In the genomic region with DNA sequence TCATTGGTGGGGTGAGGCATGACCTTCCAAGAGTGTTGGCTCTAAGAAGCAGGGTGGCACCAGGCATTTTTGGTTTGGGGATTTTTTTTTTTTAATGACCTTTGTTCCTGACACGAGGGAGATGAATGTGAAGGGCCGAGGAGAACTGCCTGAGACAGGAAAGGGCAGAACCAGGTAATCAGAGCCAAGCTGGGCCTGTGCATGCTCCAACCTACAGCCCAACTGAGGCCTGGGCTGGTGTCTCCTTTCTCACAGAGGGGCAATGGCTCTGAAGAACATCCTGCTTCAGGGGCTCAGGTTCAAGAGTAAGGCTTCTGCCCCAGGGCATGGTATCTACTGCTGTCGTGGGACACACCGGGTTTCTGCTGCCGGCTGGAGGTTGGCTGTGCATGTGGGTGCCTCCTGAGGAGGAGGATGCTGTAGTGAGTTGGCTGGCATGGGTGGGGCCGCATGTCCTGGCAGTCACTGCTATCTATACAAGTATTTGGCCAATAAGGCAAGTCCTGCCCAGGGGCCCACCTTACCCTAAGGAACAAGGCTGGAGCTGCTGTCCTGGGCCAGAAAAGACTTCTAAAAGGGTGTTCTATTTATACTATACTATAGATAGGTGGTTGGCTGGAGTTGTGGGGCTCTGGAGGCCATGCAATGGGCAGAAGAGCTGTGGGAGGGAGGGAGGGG, we compare ENCODE assay signal across 10 mouse cellular contexts. TPM values are rescaled to one million over a fixed set of nuclear protein-coding genes. Genes with fewer than 3 reads are reported as not detected.
DNase-seq lines count a peak whose midpoint lies in the region; ATAC-seq and TF ChIP-seq lines count a peak whose summit lies in the region.
"Had no signal": no experiment of that assay in that cellular context is flagged by ENCODE, and none has a peak within 500 bp of the region (broad histone marks: within the 10 kb centered on the region; RNA-seq: fewer than 3 reads in every experiment).

No protein-coding gene starts in this region.

- intact Hi-C loops in heart, postnatal 25 days (cut with DNase I): no loop called here

- no peak for ATAC-seq in heart, embryonic 12.5 days (ENCODE audit: insufficient number of reproducible peaks, low FRiP score)
- ATAC-seq in forebrain, embryonic 14.5 days: no peak
- 0 out of 2 replicates have a peak, but pooled peaks have one; percentile 22 for ATAC-seq in liver, embryonic 16.5 days (ENCODE audit: low read depth)

- peaks cover 53% of the 10 kb centered on the region for H3K36me3 ChIP-seq in heart, embryonic 12.5 days
- H3K36me3 ChIP-seq in ES-Bruce4 (ENCODE audit: control insufficient read depth, insufficient read depth, low read length, poor library complexity, severe bottlenecking): peaks cover 68% of the 10 kb centered on the region
- peaks cover 61% of the 10 kb centered on the region for H3K36me3 ChIP-seq in forebrain, embryonic 14.5 days (ENCODE audit: control insufficient read depth, insufficient read depth, low read length)
- no peaks in the 10 kb centered on the region for H3K36me3 ChIP-seq in liver, embryonic 16.5 days (ENCODE audit: control insufficient read depth, insufficient read depth)

- no peak for TF ChIP-seq CTCF in ES-Bruce4 (IDR thresholded peaks at IDR 0.05; ENCODE audit: low read depth, low read length)

- DNase-seq in heart, postnatal 25 days (ENCODE audit: low spot score): no peak
- DNase-seq in forebrain, embryonic 14.5 days (ENCODE audit: low spot score): no peak
- no peak for DNase-seq in kidney, postnatal 25 days
- DNase-seq in layer of hippocampus, postnatal 14 days (ENCODE audit: low spot score in 2 of 2): no peak
- no peak for DNase-seq in testis, postnatal 10 days (ENCODE audit: low spot score)
- DNase-seq: gastrocnemius, postnatal 36 days; thymus, adult 18-20 months had no signal

- peak overlapping the region; percentile 89 for H3K4me3 ChIP-seq in heart, embryonic 12.5 days
- peak overlapping the region; percentile 70 for H3K4me3 ChIP-seq in ES-Bruce4 (ENCODE audit: low read depth, low read length)
- H3K4me3 ChIP-seq in forebrain, embryonic 14.5 days (ENCODE audit: low read depth, low read length): no peak overlapping the region
- H3K4me3 ChIP-seq in liver, embryonic 16.5 days (ENCODE audit: low read depth, low read length): no peak overlapping the region

- H3K9me3 ChIP-seq in heart, embryonic 12.5 days (replicated peaks): no peaks in the 10 kb centered on the region
- no peaks in the 10 kb centered on the region for H3K9me3 ChIP-seq in ES-Bruce4 (replicated peaks; ENCODE audit: control insufficient read depth, insufficient read depth, low read length, poor library complexity, severe bottlenecking)
- H3K9me3 ChIP-seq in forebrain, embryonic 14.5 days (replicated peaks; ENCODE audit: control insufficient read depth, low read length): no peaks in the 10 kb centered on the region
- no peaks in the 10 kb centered on the region for H3K9me3 ChIP-seq in liver, embryonic 16.5 days (replicated peaks; ENCODE audit: control insufficient read depth, low read length)

- no peaks in the 10 kb centered on the region for H3K27me3 ChIP-seq in heart, embryonic 12.5 days (replicated peaks)
- H3K27me3 ChIP-seq in ES-Bruce4 (ENCODE audit: control insufficient read depth, insufficient read depth, low read length, poor library complexity, severe bottlenecking): no peaks in the 10 kb centered on the region
- H3K27me3 ChIP-seq in forebrain, embryonic 14.5 days (replicated peaks; ENCODE audit: control insufficient read depth, insufficient read depth, low read length): no peaks in the 10 kb centered on the region
- peaks cover 66% of the 10 kb centered on the region for H3K27me3 ChIP-seq in liver, embryonic 16.5 days (ENCODE audit: control insufficient read depth, insufficient read depth, low read depth, low read length)

- peak overlapping the region; percentile 58 for H3K9ac ChIP-seq in heart, embryonic 12.5 days
- no peak overlapping the region for H3K9ac ChIP-seq in ES-Bruce4 (ENCODE audit: low read depth, poor library complexity, severe bottlenecking)
- H3K9ac ChIP-seq in forebrain, embryonic 14.5 days (ENCODE audit: low read length): peak overlapping the region; percentile 29; the same call in 1 of the 2 replicates
- H3K9ac ChIP-seq in liver, embryonic 16.5 days (ENCODE audit: low read depth, low read length): no peak overlapping the region

- peaks cover 77% of the 10 kb centered on the region for H3K4me1 ChIP-seq in heart, embryonic 12.5 days (replicated peaks)
- peaks cover 3% of the 10 kb centered on the region for H3K4me1 ChIP-seq in ES-Bruce4 (ENCODE audit: control insufficient read depth, insufficient read depth, low read length)
- peaks cover 37% of the 10 kb centered on the region for H3K4me1 ChIP-seq in forebrain, embryonic 14.5 days (ENCODE audit: control insufficient read depth, insufficient read depth, low read length)
- peaks cover 13% of the 10 kb centered on the region for H3K4me1 ChIP-seq in liver, embryonic 16.5 days (ENCODE audit: control insufficient read depth, low read depth, low read length)

- TF ChIP-seq POLR2A in ES-Bruce4 (IDR thresholded peaks at IDR 0.05; ENCODE audit: insufficient read depth, low read length): no peak

- no peak for TF ChIP-seq EP300 in ES-Bruce4 (IDR thresholded peaks at IDR 0.05; ENCODE audit: insufficient read depth, low read depth, low read length)

- H3K27ac ChIP-seq in heart, embryonic 12.5 days (ENCODE audit: poor library complexity, severe bottlenecking): peak overlapping the region; percentile 74
- H3K27ac ChIP-seq in ES-Bruce4 (ENCODE audit: insufficient read depth, low read length): no peak overlapping the region
- H3K27ac ChIP-seq in forebrain, embryonic 14.5 days (ENCODE audit: low read depth, low read length): no peak overlapping the region
- H3K27ac ChIP-seq in liver, embryonic 16.5 days (ENCODE audit: low read length): no peak overlapping the region

- peak overlapping the region; percentile 82 for H3K4me2 ChIP-seq in heart, embryonic 12.5 days
- H3K4me2 ChIP-seq in forebrain, embryonic 14.5 days (ENCODE audit: low read length): no peak overlapping the region
- 0 out of 2 replicates have a peak overlapping the region, but pooled peaks have one; percentile 4 for H3K4me2 ChIP-seq in liver, embryonic 16.5 days (ENCODE audit: low read depth, low read length)

- WGBS in heart, embryonic 12.5 days: 45% methylated on average over 6 of the region's 6 CpGs
- 68% methylated on average over 6 of the region's 6 CpGs for WGBS in forebrain, embryonic 14.5 days
- 32% methylated on average over 6 of the region's 6 CpGs for WGBS in liver, embryonic 16.5 days (ENCODE audit: insufficient replicate concordance)

RNA-seq across cellular contexts. Expression of gene Pkm, which starts 5.3 kb away (rescaled TPM):
- polyA plus RNA-seq in heart, embryonic 12.5 days (2016; fragmentation: Nextera tagmentation; extraction: Ambion mirVana): 1,832 and 1,839 TPM in 2 replicates
- 1,000 to 10,000 TPM; 1,181 to 1,232 TPM for total RNA-seq in heart, postnatal 25 days (2021)
- polyA plus RNA-seq in ES-Bruce4 (2011; ENCODE audit: insufficient read depth, insufficient read length, low read depth, missing spikeins): 2,048 and 2,433 TPM in 2 replicates
- 1,240 and 1,376 TPM in 2 replicates for polyA plus RNA-seq in forebrain, embryonic 14.5 days (2014; fragmentation: Nextera tagmentation; extraction: Ambion mirVana)
- polyA plus RNA-seq in liver, embryonic 16.5 days (2015; fragmentation: Nextera tagmentation; extraction: Ambion mirVana): 152 and 158 TPM in 2 replicates
- 100 to 1,000 TPM; 944 to 962 TPM for total RNA-seq in layer of hippocampus, postnatal 14 days (2021)

RNA-seq across cellular contexts. Expression of gene Gramd2, which starts 18.5 kb away (rescaled TPM):
- 0.32 TPM in 1 of 2 replicates, not detected in the other for polyA plus RNA-seq in heart, embryonic 12.5 days (2016; fragmentation: Nextera tagmentation; extraction: Ambion mirVana)
- not detected for total RNA-seq in heart, postnatal 25 days (2021)
- 4.5 and 5.2 TPM in 2 replicates for polyA plus RNA-seq in ES-Bruce4 (2011; ENCODE audit: insufficient read depth, insufficient read length, low read depth, missing spikeins)
- polyA plus RNA-seq in forebrain, embryonic 14.5 days (2014; fragmentation: Nextera tagmentation; extraction: Ambion mirVana): 2.8 and 3.5 TPM in 2 replicates
- 0.25 and 0.27 TPM in 2 replicates for polyA plus RNA-seq in liver, embryonic 16.5 days (2015; fragmentation: Nextera tagmentation; extraction: Ambion mirVana)
- total RNA-seq in layer of hippocampus, postnatal 14 days (2021): 1 to 10 TPM; 6.9 to 7.4 TPM

RNA-seq across cellular contexts. Expression of gene Parp6, which starts 44.4 kb away (rescaled TPM):
- polyA plus RNA-seq in heart, embryonic 12.5 days (2016; fragmentation: Nextera tagmentation; extraction: Ambion mirVana): 19.5 and 20.0 TPM in 2 replicates
- total RNA-seq in heart, postnatal 25 days (2021): 10 to 100 TPM; 17.9 to 20.2 TPM
- polyA plus RNA-seq in ES-Bruce4 (2011; ENCODE audit: insufficient read depth, insufficient read length, low read depth, missing spikeins): 28.3 and 30.9 TPM in 2 replicates
- polyA plus RNA-seq in forebrain, embryonic 14.5 days (2014; fragmentation: Nextera tagmentation; extraction: Ambion mirVana): 211 and 219 TPM in 2 replicates
- polyA plus RNA-seq in liver, embryonic 16.5 days (2015; fragmentation: Nextera tagmentation; extraction: Ambion mirVana): 3.5 and 4.3 TPM in 2 replicates
- 100 to 1,000 TPM; 155 to 171 TPM for total RNA-seq in layer of hippocampus, postnatal 14 days (2021)

Comparison
In these comparisons a context has a peak if more than half of its experiments do, and no peak if none do; other contexts are left out.
1. H3K4me3 ChIP-seq: peak in heart, embryonic 12.5 days (single experiment) and ES-Bruce4 (single experiment); none in forebrain, embryonic 14.5 days (single experiment) and liver, embryonic 16.5 days (single experiment).
2. H3K9ac ChIP-seq: peak in heart, embryonic 12.5 days (single experiment) and forebrain, embryonic 14.5 days (single experiment); none in ES-Bruce4 (single experiment) and liver, embryonic 16.5 days (single experiment).